Mouse (Mus musculus): ENCODE results near the gene Dapk3. TPM values are rescaled to one million over a fixed set of nuclear protein-coding genes. Genes with fewer than 3 reads are reported as not detected.

Dapk3 gene
- polyA plus RNA-seq, 1 experiment, result 95.9 TPM

- H3K36me3 ChIP-seq (ENCODE audit: control insufficient read depth, insufficient read depth, low read length), result no peaks in the 10 kb centered on the region
- peak; percentile 99 for DNase-seq
- TF ChIP-seq CTCF (IDR thresholded peaks at IDR 0.05; ENCODE audit: borderline replicate concordance, control insufficient read depth, extremely low read depth, insufficient read depth, low read length, poor library complexity) (no peak), POLR2A (IDR thresholded peaks at IDR 0.05; ENCODE audit: control insufficient read depth, extremely low read depth, insufficient read depth, low read length, poor library complexity) (peak; percentile 61; the same call in 1 of the 2 replicates)
- no peaks in the 10 kb centered on the region; the same call in 1 of the 2 replicates for H3K27me3 ChIP-seq (ENCODE audit: control insufficient read depth, insufficient read depth, low read length)
- peaks cover 51% of the 10 kb centered on the region for H3K4me1 ChIP-seq (replicated peaks; ENCODE audit: control insufficient read depth, insufficient read depth, low read length)
- 1% methylated on average over 63 of the region's 89 CpGs for WGBS
- H3K27ac ChIP-seq (ENCODE audit: control insufficient read depth, insufficient read depth, low read length), result peak overlapping the region; percentile 75
- peak overlapping the region; percentile 69 for H3K4me3 ChIP-seq (ENCODE audit: control insufficient read depth, insufficient read depth, low read length)
Observed at GRCm38 (mm10) chr10:81137252-81138130, 45.3 kb upstream of the Dapk3 start.

- no peak for TF ChIP-seq CTCF (IDR thresholded peaks at IDR 0.05; ENCODE audit: borderline replicate concordance, control insufficient read depth, extremely low read depth, insufficient read depth, low read length, poor library complexity)
- TF ChIP-seq POLR2A (IDR thresholded peaks at IDR 0.05; ENCODE audit: control insufficient read depth, extremely low read depth, insufficient read depth, low read length, poor library complexity), result no peak; the same call in 1 of the 2 replicates
- 2% methylated on average over 21 of the region's 24 CpGs for WGBS
- H3K4me1 ChIP-seq (replicated peaks; ENCODE audit: control insufficient read depth, insufficient read depth, low read length), result peaks cover 52% of the 10 kb centered on the region
- H3K4me3 ChIP-seq (ENCODE audit: control insufficient read depth, insufficient read depth, low read length), result peak overlapping the region; percentile 69
- peak; percentile 72 for DNase-seq
- no peaks in the 10 kb centered on the region for H3K36me3 ChIP-seq (ENCODE audit: control insufficient read depth, insufficient read depth, low read length)
- H3K27ac ChIP-seq (ENCODE audit: control insufficient read depth, insufficient read depth, low read length), result peak overlapping the region; percentile 75
- H3K27me3 ChIP-seq (ENCODE audit: control insufficient read depth, insufficient read depth, low read length), result no peaks in the 10 kb centered on the region; the same call in 1 of the 2 replicates
Observed at GRCm38 (mm10) chr10:81138131-81138782, 44.5 kb upstream of the Dapk3 start.

GRCm38 (mm10) chr10:81138821-81139528, 43.8 kb upstream of the Dapk3 start:
- no peak overlapping the region; the same call in 1 of the 2 replicates for H3K27ac ChIP-seq (ENCODE audit: control insufficient read depth, insufficient read depth, low read length)
- no peak for DNase-seq
- H3K4me1 ChIP-seq (replicated peaks; ENCODE audit: control insufficient read depth, insufficient read depth, low read length), result peaks cover 50% of the 10 kb centered on the region
- H3K36me3 ChIP-seq (ENCODE audit: control insufficient read depth, insufficient read depth, low read length), result peaks cover 3% of the 10 kb centered on the region
- peak overlapping the region; percentile 69 for H3K4me3 ChIP-seq (ENCODE audit: control insufficient read depth, insufficient read depth, low read length)
- WGBS, result 53% methylated on average over 11 of the region's 11 CpGs
- no peak for TF ChIP-seq CTCF (IDR thresholded peaks at IDR 0.05; ENCODE audit: borderline replicate concordance, control insufficient read depth, extremely low read depth, insufficient read depth, low read length, poor library complexity)
- no peak for TF ChIP-seq POLR2A (IDR thresholded peaks at IDR 0.05; ENCODE audit: control insufficient read depth, extremely low read depth, insufficient read depth, low read length, poor library complexity)
- no peaks in the 10 kb centered on the region; the same call in 1 of the 2 replicates for H3K27me3 ChIP-seq (ENCODE audit: control insufficient read depth, insufficient read depth, low read length)

- no peak for DNase-seq
- peaks cover 45% of the 10 kb centered on the region for H3K4me1 ChIP-seq (replicated peaks; ENCODE audit: control insufficient read depth, insufficient read depth, low read length)
- no peak overlapping the region for H3K27ac ChIP-seq (ENCODE audit: control insufficient read depth, insufficient read depth, low read length)
- H3K4me3 ChIP-seq (ENCODE audit: control insufficient read depth, insufficient read depth, low read length), result no peak overlapping the region
- 86% methylated on average over 4 of the region's 4 CpGs for WGBS
- TF ChIP-seq CTCF (IDR thresholded peaks at IDR 0.05; ENCODE audit: borderline replicate concordance, control insufficient read depth, extremely low read depth, insufficient read depth, low read length, poor library complexity) (no peak), POLR2A (IDR thresholded peaks at IDR 0.05; ENCODE audit: control insufficient read depth, extremely low read depth, insufficient read depth, low read length, poor library complexity) (no peak)
- H3K36me3 ChIP-seq (ENCODE audit: control insufficient read depth, insufficient read depth, low read length), result peaks cover 8% of the 10 kb centered on the region
- no peaks in the 10 kb centered on the region for H3K27me3 ChIP-seq (ENCODE audit: control insufficient read depth, insufficient read depth, low read length)
Observed at GRCm38 (mm10) chr10:81139529-81139846, 43.3 kb upstream of the Dapk3 start.

GRCm38 (mm10) chr10:81140005-81140404, 42.8 kb upstream of the Dapk3 start:
- H3K4me1 ChIP-seq (replicated peaks; ENCODE audit: control insufficient read depth, insufficient read depth, low read length), result peaks cover 41% of the 10 kb centered on the region
- no peak overlapping the region for H3K4me3 ChIP-seq (ENCODE audit: control insufficient read depth, insufficient read depth, low read length)
- H3K36me3 ChIP-seq (ENCODE audit: control insufficient read depth, insufficient read depth, low read length), result peaks cover 13% of the 10 kb centered on the region
- WGBS, result 60% methylated on average over 8 of the region's 8 CpGs
- TF ChIP-seq POLR2A (IDR thresholded peaks at IDR 0.05; ENCODE audit: control insufficient read depth, extremely low read depth, insufficient read depth, low read length, poor library complexity) (no peak), CTCF (IDR thresholded peaks at IDR 0.05; ENCODE audit: borderline replicate concordance, control insufficient read depth, extremely low read depth, insufficient read depth, low read length, poor library complexity) (no peak)
- no peak for DNase-seq
- no peak overlapping the region for H3K27ac ChIP-seq (ENCODE audit: control insufficient read depth, insufficient read depth, low read length)
- no peaks in the 10 kb centered on the region for H3K27me3 ChIP-seq (ENCODE audit: control insufficient read depth, insufficient read depth, low read length)

Measured in thymus, adult 2 months (tissue).